Mouse (Mus musculus) CD4-positive helper T cell, adult 2 months (primary cell): ENCODE data around the gene Syncrip.

Experiments used
- DNase-seq: peaks from one replicate; pipeline ENCODE4 v3.0.0-alpha.2; 2012; ENCODE audit warnings: low read depth, missing footprints, low spot score

Syncrip gene

DNA sequence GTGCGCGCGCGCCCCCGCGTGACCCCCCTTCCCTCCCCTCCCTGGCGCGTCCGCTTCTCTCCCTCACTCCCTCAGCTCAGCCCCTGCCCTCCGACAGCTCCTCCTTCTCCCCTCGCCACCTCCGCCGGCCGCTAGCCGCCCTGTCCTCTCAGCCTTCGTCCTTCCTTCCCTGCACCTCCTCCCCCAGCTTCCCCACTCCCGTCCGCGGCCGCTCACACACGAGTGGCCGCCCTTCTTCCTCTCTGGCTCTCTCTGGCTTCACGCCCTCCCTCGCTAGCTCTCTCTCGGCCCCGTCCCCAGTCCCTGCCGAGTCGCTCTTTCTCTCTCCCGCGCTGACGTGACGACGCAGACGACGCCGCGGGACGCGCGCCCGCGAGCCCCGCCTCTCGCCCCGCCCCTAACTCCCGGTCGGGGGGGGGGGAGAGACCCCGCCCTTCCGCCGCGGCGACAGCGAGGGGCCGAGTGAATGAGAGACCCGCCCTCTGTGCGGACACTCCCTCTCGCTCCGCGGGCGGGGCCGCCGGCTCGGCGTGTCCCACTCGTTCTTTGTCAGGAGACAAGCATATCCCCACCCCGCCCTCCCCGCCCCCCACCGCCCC is at the start of gene Syncrip:
Syncrip (minus strand) TSS at position 345 of the 599 bp plus-strand sequence.
- DNase-seq, result peak; percentile 97

DNA sequence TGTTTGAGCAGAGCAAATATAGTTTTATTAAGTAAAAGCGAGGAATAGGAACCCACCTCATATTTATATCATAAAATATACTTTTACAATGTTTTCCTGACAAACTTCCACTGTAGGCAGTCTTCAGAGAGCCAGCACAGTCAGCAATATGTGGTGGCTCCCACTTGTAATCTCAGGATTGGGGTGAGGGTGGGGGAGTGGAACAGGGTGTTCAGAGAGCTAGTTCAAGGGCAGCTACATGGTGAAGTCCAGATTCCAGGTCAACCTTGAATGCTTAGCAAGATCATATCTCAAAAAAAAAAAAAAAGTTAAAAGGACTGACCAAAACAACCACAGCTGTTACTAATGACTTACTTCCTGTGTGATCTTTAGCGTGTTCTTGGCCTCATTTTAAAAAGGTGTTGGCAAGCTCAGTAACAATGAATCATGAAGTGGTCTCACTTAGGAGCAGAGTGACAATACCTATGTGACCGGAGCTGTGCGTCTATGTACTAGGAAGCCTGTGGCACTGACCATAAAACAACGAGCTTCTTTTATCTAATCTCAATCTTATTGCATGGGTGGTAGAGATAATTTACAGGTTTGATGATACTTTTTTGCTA is 47.7 kb upstream of the Syncrip start:
- no peak for DNase-seq

DNA sequence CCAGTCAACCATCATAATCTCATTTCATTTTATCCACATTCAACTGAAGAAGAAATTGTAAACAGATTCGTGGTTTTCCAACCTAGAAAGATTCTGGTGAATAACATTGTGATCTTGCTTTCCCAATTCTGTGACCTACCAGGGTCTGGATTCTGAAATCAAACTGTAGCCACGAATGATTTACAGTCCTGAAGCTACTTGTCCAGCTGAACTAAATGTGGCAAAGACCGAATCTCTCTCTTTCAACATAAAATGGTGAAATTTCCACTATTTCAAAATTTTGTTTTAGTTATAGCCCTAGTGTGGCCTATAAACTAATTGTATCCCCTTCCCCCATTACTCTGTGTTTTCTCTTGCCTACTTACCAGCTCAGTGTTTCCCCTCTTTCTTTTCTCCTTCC is 47.2 kb upstream of the Syncrip start:
- DNase-seq, result no peak

DNA sequence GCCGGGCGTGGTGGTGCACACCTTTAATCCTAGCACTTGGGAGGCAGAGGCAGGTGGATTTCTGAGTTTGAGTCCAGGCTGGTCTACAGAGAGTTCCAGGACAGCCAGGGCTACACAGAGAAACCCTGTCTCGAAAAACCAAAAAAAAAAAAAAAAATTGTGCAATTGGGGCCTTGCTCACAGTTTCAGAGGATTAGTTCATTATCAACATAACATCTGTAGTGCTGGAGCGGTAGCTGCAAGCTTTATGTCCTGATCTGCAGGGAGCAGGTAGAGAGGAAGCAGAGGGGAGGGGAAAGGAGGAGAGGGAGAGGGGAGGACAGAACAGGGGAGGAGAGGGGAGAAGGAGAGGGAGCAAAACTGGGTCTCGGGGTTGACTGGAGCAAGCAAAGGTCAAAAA is 46.4 kb upstream of the Syncrip start:
- DNase-seq, result no peak

DNA sequence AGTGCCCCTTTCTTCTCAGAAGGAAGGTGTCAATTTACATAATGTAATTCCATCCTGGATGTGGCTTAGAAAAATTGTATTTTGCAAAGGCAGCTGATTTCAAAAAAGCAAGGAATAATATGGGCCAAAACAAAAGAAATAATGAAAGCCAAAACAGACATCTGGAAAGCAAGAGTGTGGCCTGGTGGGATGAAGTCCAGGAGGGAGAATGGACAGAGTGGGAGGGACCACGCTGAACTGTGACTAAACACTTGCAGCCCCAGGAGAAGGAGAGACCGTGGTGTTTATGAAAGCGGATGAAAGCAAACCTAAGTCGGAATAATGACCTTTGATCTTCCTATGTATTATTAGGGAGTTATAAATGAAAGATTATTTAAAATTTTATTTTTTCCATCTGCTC is 45.6 kb upstream of the Syncrip start:
- no peak for DNase-seq

DNA sequence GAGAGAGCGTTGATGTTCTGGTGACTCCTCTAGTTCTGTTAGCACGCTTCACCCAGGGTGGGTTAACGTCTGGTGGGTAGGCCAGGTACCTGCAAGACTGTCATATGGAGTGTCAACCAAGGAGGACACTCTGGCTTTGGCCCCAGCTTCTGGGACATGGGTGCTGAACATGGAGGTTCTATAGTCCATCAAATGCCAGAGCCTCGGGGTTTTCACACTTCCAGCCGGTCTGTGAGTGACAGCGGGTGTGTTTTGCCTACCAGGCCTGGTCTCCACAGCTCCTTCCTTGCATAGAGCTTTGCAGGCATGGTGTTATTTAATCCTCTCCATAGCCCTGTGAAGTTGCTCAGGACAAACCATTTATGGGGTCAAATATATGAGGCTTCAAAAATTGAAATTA is 43.0 kb upstream of the Syncrip start:
- DNase-seq, result no peak

DNA sequence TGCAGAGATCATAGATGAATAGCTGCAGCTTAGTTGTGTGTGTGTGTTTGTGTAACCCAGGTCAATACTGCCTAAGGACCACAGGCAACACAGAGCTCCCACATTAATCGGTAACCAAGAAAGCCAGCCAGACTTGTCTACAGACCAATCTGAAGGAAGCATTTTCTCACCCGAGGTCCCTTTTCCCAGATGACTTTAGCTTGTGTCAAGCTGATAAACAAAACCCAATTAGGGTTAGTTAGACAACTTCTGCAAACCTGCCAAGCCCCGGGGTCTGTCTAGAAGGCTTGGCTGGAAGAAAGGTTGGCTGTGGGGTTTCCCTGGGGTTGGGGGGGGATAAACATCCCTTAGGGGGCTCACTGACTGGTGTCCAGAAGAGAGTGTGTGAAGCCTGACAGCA is 42.4 kb upstream of the Syncrip start:
- no peak for DNase-seq

DNA sequence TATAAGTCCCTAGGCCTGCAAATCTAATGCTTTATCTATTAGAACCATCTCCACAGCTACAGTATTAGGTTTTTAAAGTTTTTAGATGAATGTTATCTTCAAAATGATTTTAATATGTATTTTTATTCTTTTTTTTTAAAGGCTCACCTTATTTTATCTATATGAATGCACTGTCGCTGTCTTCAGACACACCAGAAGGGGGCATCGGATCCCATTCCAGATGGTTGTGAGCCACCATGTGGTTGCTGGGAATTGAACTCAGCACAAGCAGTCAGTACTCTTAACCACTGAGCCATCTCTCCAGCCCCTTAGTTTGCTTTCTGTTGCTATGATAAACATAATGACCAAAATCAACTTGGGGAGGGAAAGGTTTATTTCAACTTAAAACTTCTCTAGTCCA is 42.0 kb upstream of the Syncrip start:
- no peak for DNase-seq

DNA sequence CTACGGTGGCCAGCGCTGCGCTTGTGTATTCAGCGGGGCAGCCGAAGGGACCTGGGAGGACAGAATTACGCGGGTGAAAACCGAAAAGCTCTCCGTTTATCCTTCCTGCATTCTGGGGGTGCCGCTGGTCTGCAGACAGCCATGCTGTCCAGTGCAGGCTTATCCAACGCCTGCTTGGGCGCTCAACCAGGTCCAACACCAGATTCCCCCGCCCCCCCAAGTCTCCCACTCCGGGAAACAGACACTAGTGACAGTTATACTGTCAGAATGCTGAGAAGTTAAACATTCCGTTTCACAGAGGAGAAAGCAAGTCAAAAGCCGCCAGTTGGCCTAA is 40.9 kb upstream of the Syncrip start:
- DNase-seq, result no peak

DNA sequence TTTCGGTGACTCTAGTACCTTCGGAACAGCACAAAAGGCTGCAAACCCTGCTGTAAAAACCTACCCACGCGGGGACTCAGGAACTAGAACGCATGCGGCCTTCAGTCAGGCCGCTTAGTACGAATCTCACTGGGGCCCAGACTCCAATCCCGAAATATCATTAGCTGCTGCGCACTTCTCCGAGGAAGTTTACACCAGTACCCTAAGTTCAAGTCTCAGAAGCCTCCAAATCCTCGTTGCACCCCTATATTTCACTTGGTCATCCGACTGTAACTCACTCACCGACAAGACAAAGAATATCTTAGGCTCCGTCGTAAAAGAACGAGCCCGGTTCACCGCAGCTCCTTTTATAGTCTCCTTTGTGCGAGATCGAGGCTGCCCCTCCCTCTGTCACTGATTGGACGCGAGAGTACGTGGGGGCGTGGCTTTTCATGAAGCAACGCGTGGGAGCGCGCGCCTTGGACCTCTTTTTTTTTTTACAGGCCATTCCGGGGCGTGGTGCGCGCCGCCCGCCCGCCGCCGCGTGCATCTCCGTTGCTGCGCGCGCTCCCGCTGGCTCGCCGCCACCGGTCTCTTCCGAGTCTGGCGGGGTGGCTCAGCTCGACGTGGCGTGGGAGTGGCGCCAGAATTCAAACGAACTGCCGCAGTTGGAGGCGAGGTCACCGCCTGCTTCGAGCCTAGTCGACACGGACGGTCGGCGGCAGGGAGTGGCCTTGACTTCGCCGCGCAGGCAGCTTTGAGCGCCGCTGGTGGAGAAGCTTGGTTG is 40.4 kb upstream of the Syncrip start:
- DNase-seq, result peak; percentile 99

DNA sequence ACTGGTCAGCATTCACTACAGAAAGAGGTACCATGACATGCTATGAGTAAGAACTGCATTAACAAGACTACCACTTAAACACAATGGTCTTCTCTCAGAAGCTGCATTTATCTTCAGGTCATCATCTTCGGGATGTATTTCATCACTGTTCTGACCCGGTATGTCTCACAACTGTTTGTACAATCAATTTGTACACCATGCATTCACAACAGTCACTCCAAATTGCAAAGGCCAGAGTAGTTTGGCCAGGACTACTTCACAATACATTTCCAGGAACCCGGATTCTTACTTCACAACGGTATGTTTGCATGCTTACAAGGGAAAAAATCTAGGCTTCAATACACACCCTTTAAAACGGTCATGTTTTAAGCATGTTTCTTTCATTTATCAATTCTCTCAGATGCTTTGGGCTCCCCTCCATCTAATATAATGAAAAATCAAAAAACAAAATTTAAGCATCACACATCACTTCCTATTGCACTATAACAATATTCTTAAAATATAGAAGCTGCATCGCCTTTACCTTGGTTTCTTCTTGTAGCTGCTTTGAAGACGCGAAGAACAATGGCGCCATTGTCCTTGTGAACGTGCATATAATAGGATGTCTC is 39.7 kb upstream of the Syncrip start:
- DNase-seq, result no peak

DNA sequence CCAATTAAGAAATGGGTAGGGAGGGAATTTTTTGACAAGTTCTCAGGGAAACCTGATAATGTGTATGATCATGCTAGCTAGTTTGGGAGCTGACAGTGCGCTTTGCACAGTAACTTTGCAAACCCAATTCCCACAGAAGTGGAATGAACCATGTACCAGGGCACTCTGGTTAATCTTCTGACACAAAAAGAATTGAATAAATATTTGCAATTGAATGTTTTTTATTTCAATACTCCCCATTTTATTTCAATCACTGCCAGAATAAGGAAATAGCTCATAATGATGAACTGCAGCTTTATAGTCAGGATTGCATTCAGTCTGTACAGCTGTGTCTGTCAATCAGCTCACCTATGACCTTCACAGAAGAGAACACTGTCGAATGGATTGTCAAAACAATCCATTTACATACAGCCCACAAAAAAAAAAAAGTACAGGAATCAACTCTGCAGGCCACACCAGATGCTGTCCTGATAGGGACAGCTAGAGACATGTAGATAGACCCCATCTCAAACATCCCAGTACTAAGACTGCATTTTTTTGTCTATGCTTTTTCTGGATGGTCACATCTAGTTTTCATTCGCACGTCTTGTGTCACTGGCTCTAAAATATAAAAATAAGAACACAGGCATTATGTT is 38.6 kb upstream of the Syncrip start:
- no peak for DNase-seq

DNA sequence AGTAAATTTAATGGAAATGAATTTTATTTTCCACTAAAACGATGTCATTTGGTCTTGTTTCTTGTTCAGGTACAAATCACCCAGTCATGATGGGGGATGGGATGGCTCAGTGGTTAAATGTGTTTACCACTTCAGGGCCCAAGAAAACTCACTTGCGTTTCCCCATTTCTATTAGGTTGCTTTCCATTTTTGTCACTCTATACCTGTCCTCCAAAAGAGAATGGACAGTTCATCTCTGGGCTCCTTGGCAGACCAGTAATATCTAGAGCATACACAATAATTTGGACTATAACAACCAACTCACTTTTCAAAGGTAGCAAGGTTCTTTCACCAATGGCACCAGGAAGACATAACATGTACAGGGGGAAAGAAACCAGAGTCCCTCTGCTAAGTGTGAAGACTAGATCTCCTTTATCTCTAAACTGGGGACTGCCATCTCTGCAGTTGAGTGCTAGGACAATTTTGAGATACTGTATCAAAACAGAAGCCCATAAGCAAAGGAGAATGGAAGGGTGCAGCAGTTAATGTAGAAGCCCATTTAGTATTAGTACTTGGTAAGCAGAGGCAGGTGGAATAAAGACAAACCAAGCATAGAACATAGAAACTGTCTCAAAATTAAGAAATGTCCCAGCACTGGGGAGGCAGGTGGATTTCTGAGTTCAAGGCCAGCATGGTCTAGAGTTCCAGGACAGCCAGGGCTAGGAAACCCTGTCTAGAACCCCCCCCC is 37.9 kb upstream of the Syncrip start:
- peak; percentile 25 for DNase-seq

DNA sequence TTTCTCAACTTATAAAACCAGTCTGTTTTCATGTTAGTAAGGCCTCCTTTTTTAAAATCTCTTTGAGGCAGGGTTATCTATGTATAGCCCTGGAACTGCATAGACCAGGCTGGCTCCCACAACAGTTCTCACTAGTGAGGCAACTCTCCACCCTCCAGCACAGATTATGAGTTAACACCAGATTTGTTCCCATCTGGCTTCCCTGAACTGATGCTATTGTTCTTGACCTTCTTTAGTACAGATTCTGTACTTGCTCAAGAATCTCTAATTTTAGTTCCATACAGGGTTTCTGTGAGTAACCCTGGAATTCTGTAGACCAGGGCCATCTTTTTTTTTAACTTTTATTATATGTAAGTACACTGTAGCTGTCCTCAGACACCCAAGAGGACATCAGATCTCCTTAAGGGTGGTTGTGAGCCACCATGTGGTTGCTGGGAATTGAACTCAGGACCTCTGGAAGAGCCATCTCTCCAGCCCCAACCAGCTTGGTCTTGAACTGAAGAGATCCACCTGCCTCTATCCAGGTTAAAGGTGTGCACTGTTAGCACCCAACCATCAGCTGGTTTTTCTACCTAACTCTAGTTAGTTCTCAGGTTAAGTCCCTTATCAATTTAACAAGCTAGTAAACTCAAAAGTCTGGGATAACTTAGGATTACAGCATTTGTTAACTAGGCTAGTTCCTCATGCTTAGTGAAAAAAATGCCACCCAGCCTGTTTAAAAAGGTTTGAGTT is 37.2 kb upstream of the Syncrip start:
- no peak for DNase-seq

DNA sequence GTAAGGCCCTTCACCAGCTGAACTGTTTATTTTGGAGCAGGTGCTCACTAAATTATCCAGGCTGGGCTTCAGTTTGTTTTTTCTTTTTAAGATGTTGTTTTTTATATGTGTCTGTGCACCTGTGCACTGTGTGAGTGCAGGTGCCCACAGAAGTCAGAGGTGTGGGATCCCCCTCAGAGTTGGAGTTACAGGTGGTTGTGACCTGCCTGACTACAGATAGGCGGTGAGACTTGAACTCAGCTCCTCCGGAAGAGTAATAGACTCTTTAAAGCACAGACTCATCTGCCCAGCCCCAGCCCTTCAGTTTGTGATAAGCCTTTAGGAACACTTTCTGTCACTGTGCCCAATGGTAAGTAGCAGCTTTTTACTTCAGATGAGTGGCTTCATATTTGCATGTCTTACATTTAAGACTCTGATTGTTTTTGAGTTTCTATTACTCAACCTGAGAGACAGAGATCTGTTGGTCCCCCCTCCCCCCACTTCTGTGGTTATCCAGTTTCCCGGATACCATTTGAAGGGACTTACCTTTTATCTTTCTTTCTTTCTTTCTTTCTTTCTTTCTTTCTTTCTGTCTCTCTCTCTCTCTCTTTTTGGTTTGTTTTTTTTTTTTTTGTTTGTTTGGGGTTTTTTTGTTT is 34.1 kb upstream of the Syncrip start:
- peak; percentile 57 for DNase-seq

DNA sequence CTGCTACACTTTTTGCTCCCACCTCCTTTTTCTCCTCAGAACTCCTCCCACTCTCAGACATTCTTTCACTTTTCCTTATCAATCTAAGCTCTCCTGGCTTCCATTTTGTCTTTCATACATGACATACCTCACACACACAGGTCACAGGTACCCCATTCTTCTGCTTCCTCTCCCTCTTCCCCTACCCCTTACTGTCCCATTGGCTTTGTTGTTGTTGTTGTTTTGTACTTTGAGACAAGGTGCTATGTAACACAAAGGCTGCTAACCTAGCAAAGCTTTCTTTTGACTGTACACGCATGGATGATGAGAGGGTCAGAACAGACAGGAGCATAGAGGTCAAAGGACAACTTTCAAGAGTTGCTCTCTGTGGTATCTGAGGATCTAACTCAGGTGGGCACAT is 33.2 kb upstream of the Syncrip start:
- DNase-seq, result no peak

DNA sequence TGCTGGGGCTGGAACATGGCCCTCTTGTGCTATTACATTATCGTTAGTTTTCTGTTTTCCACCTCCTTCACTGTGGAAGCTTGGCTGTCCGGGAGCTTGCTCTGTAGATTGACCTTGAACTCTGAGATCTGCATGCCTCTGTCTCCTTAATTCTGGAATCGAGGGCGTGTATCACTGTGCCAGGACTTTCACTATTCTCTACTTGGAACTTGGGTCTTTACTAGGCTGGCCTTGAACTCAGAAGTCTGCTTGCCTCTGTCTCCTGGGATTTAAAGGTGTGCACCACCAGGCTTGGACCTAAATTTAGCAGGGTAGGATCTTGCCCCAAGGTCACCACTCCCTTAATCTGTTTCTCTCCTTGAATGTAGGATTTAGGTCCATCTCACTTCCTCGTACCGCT is 19.5 kb upstream of the Syncrip start:
- DNase-seq, result no peak

DNA sequence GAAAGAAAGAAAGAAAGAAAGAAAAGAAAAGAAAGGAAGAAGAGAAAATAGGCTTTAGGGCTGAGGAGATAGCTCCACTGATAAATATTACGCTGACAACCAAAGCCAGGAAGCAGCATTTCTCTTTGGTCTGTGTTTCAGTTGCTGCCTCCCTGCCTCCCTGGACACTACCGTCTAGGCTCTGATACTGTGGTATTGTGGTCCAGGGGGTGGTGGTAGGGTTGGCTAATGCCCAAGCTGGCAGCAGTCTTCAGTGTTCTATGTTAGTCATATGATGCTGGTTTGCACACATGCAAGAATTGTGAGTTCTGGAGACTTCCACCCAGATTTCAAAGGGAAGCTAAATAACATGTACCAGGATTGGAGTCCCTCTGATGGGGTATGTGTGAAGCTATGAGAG is 17.7 kb upstream of the Syncrip start:
- no peak for DNase-seq

DNA sequence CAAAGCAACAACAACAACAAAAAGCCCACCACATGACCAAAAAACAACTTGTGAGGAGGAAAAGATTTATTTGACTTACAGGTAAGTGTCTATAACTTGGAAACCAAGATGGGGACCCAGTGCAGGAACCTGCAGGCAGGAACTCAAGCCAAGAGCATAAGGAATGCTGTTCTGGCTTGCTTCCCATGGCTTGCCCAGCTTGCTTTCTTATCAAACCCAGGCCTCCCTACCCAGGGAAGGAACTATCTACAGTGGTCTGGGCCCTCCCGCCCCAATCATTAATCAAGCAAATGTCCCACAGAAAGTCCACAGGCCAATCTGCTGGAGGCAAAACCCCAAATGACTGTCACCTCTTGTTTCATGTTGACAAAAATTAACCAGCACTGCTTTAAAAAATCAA is 10.1 kb upstream of the Syncrip start:
- no peak for DNase-seq

DNA sequence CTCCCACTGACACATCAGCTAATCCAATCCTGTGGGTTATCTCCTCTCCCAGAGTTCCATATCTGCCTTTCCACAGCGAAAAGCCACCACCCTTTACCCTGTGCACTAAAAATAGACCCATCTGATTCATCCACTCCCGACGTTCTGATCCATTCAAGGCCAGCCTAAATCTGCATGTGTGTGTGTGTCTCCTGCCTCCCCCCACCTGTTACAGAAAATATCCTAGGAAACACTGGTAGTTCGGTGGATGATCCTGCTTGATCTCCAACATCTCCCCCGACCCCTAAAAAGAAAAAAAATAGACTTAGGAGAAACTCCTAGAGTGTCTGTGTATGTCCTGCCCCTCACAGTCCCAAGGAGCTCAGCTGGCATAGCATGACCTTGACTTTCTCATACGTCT is 2.2 kb upstream of the Syncrip start:
- no peak for DNase-seq
